Mouse (Mus musculus): Measurements from ENCODE around the gene Col20a1. TPM values are rescaled to one million over a fixed set of nuclear protein-coding genes. Genes with fewer than 3 reads are reported as not detected.
A peak's percentile ranks its signal among the peaks of the same experiment; 100 is the strongest.

Col20a1 gene
- total and polyA plus RNA-seq, 3 experiments, result 1.6 to 5.4 (median 3.3) TPM

- peak; percentile 45 for DNase-seq
Measured at GRCm38 (mm10) chr2:180994360-180994759, 8.0 kb downstream of the Col20a1 start.

- DNase-seq, result no peak
Measured at GRCm38 (mm10) chr2:180995457-180995856, 9.1 kb downstream of the Col20a1 start.

- DNase-seq, result peak; percentile 50
Measured at GRCm38 (mm10) chr2:180996436-180996835, 10.1 kb downstream of the Col20a1 start.

GRCm38 (mm10) chr2:180996905-180997304, 10.6 kb downstream of the Col20a1 start:
- no peak for DNase-seq

GRCm38 (mm10) chr2:181007054-181007453, 20.7 kb downstream of the Col20a1 start:
- no peak for DNase-seq

- no peak for DNase-seq
Measured at GRCm38 (mm10) chr2:181008339-181008738, 22.0 kb downstream of the Col20a1 start.

GRCm38 (mm10) chr2:181031406-181031934, 45.1 kb downstream of the Col20a1 start:
- no peak for DNase-seq

GRCm38 (mm10) chr2:181032407-181032806, 46.1 kb downstream of the Col20a1 start:
- DNase-seq, result peak; percentile 40

GRCm38 (mm10) chr2:181033310-181033709, 47.0 kb downstream of the Col20a1 start:
- DNase-seq, result no peak

- DNase-seq, result peak; percentile 68
Measured at GRCm38 (mm10) chr2:181035186-181035585, 48.9 kb downstream of the Col20a1 start.

GRCm38 (mm10) chr2:181036561-181036960, 50.2 kb downstream of the Col20a1 start:
- DNase-seq, result no peak

- DNase-seq, result peak; percentile 61
Measured at GRCm38 (mm10) chr2:181038644-181039355, 52.5 kb downstream of the Col20a1 start.

- DNase-seq, result no peak
Measured at GRCm38 (mm10) chr2:181039356-181039680, 53.0 kb downstream of the Col20a1 start.

- DNase-seq, result peak; percentile 39
Measured at GRCm38 (mm10) chr2:181041941-181042340, 55.6 kb downstream of the Col20a1 start.

- DNase-seq, result peak; percentile 37
Measured at GRCm38 (mm10) chr2:181042376-181042775, 56.0 kb downstream of the Col20a1 start.

GRCm38 (mm10) chr2:181043437-181043836, 57.1 kb downstream of the Col20a1 start, which contains the start of gene Chrna4:
Gene Chrna4, minus strand, starts transcription at chr2:181043546.
- peak; percentile 88 for DNase-seq

- DNase-seq, result no peak
Measured at GRCm38 (mm10) chr2:181044001-181044400, 57.7 kb downstream of the Col20a1 start.

- DNase-seq, result no peak
Measured at GRCm38 (mm10) chr2:181048252-181048945, 62.1 kb downstream of the Col20a1 start.

- DNase-seq, result peak; percentile 32
Measured at GRCm38 (mm10) chr2:181048986-181049385, 62.7 kb downstream of the Col20a1 start.

- DNase-seq, result no peak
Measured at GRCm38 (mm10) chr2:181052171-181052570, 65.8 kb downstream of the Col20a1 start.

GRCm38 (mm10) chr2:181057341-181057740, 71.0 kb downstream of the Col20a1 start:
- DNase-seq, result no peak

- no peak for DNase-seq
Measured at GRCm38 (mm10) chr2:181058193-181058592, 71.9 kb downstream of the Col20a1 start.

GRCm38 (mm10) chr2:181060127-181060526, 73.8 kb downstream of the Col20a1 start:
- DNase-seq, result peak; percentile 82

All from adrenal gland, adult 2 months (tissue).